Mouse (Mus musculus) NIH3T3 (cell line): ENCODE measurements around the gene Myo1g.

Experiments
- DNase-seq: peaks from one replicate; pipeline ENCODE4 v3.0.0-alpha.2; 2012; ENCODE audit warnings: low read depth

Myo1g gene

DNA sequence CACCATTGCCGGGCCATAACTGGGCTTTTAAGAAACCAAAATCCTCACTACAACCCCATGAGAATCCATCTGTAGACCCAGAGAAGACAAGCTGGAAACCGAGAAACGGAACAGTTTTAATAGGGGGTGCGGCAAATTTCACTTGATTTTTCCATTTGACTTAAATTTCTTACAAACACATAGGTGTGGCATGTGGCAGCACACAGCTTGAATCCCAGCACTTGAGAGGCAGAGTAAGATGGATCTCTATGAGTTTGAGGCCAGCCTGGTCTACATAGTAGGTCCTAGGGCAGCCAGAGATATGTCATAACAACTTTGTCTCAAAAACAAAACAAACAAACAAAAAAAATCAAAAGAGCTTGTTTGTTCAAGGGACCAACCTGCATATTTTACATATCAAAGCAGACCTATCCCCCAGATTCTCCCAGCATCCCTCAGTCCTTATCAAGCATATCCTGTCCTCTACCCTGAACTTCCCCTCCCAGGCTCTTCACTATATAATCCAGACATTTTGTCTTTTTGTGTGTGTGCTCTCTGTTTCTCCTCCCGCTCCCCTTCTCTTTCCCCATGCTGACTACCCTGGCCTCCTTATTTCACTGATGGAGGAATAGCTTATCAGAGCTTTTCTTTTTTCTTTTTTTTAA, 32.6 kb downstream of the Myo1g start:
- no peak for DNase-seq

GRCm38 (mm10) chr11:6487496-6487895, 33.3 kb downstream of the Myo1g start:
- no peak for DNase-seq

DNA sequence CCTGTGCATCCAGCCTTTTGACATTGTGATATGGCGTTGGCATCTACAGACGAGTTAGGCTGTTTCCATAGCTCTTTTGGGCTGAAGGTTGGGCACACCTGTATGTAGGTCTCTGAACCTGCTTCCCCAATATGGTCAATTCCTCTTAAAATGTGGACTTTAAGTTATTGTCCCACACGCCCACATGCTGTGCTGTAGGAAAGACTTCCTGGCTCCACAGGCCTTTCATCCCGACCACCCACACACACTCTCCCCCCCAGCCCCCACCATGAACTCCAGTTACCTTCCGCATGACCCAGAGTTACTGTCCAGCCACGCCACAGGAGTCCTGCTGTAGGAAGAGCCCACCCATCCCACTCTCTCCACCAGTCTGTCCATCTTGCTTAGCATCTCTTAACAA, 33.8 kb downstream of the Myo1g start:
- no peak for DNase-seq

DNA sequence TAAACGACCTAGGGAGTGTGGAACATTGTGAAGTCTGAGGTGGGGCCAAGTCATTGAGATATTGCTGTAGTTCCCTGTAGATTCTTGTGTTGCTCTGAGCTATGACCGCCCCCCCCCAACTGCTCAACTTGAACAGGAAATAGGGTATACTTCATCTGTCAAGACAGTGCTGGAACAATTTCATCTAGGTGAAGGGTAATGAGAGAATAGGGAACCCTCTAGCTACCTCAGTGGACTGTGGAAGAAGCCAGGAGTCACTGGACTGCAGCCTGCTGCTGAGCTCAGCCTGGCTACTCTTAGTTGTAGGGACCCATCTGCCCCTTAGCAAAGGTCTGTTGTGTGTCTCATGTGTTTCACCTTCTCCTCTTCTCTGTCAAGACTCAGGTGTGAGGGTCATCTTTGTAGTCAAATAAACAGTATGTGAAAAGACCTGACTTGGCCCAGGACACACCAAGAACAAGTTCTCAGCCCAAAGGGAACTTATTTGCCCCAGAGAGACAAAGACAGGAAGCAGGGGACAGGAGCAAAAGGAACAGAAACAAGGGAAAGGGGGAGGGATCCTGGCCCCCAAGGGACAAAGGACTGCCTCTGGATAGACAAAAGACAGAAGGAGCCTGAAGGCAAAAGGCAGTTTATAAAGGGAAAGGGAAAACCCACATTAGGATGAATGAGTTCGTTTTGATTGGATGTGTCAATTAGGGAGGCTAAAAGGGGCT, 36.4 kb downstream of the Myo1g start:
- DNase-seq = no peak

DNA sequence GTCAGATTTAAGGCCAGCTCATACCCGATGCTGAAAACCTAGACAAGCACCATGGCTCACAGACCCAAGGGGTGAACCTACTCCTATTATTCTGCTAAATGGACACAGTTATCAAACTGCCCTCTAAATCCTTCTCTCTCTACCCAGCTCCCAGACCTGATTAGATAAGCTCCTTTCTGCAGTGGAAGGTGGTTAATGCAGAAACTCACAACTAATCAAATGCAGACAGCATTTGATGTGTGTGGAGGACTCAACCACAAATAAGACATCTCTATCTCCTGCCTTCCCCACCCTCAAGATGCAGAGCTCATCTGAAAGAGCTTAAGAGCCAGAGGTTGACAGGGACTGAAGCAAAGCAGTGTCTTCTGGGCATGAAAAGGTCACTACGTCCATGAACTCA, 37.7 kb downstream of the Myo1g start:
- no peak for DNase-seq

- DNase-seq = no peak
Measured at GRCm38 (mm10) chr11:6481669-6482185, 39.0 kb downstream of the Myo1g start.

GRCm38 (mm10) chr11:6480681-6481405, 39.9 kb downstream of the Myo1g start:
- no peak for DNase-seq

- DNase-seq = no peak
Measured at GRCm38 (mm10) chr11:6480191-6480590, 40.6 kb downstream of the Myo1g start.

DNA sequence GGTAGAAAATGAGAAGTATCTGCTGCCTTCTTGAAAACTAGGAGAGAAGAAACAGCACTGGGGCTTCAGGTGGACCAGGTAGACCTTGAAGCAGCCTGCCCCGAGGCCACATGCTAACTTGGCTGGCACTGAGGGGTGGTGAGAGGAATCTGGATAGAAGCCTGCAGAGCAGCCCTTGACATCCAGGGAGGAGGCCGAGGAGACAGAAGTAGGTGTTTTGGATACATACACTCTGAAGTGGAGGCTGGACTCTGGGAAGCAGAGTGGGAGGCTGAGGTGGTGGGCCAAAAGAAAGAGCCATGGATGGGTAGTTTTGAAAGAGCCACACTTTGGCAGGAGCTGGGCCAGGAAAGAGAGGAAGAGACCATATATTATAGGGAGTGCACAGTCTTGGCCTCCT, 41.5 kb downstream of the Myo1g start:
- DNase-seq = no peak

DNA sequence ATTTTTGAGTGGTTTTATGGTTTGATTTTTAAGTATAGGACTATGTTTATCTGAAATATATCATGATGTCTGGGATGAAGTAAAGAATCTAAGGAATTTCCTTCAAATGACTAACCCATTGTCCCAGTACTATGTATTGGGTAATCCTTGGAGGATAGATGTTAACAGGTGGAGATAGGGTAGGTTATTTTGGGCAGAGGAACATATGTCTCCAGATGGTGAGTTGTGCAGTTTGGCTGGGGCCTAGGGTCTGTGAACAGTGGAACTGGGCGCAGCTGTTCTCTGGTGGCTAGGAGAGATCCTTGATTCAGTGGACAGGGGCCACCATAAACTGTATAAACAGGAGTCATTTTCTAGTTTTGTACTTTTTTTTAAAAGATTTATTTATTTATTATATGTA, 43.4 kb downstream of the Myo1g start:
- DNase-seq = no peak

- no peak for DNase-seq
Measured at GRCm38 (mm10) chr11:6476876-6477275, 43.9 kb downstream of the Myo1g start.

DNA sequence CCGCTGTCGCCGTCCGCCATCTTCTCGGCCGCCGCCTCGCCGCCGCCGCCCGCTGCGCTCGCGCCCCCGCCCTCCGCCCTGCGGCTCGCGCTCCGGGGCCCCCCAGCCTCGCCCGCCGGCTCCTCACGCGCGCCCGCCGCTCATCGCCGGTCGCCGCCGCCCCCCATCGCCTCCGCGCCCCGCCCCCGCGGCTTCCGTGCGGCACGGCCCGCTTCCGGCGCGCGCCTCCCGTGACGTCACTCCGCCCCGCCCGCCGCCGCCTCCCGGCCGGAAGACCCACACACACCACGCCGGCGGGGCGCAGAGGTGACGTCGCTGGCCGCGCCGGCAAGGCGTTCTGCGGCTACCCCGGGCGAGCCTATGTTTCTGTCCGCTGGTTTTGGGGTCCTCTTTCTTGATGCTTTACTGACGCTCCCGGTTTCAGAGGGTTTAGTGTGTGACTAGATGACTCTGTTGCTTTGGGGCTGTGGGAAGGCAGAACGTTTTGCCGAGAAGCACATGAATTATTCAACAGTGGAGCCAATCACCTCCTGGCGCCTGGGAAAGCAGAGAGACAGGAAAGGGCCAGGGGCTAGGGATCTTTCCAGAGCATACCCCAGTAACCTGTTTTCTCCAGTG, 44.8 kb downstream of the Myo1g start, which contains the start of gene Purb:
Gene Purb (minus strand): TSS at position 51 of the 618 bp plus-strand sequence.
- peak; percentile 94 for DNase-seq

GRCm38 (mm10) chr11:6474874-6475731, 45.7 kb downstream of the Myo1g start:
- DNase-seq = peak; percentile 68

- DNase-seq = no peak
Measured at GRCm38 (mm10) chr11:6474381-6474780, 46.4 kb downstream of the Myo1g start.

DNA sequence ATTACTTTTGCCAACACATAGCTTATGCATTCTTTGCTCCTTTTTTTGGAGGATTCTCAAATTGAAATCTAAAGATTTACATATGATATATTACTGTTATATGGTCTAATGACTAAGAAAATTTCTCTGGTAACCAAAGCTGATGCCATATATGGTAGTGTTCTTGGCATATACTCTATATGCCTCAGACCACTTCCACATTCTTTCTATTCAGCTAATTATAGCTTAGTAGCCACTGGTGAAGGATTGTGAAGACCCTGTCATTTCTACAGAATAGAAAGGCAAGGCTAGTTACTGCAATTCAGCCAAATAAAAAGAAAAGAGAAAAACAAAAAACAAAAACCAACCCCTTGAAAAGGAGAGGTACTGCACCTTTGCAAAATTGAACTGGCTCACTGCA, 48.7 kb downstream of the Myo1g start:
- DNase-seq = peak; percentile 48

- no peak for DNase-seq
Measured at GRCm38 (mm10) chr11:6471493-6471892, 49.3 kb downstream of the Myo1g start.

DNA sequence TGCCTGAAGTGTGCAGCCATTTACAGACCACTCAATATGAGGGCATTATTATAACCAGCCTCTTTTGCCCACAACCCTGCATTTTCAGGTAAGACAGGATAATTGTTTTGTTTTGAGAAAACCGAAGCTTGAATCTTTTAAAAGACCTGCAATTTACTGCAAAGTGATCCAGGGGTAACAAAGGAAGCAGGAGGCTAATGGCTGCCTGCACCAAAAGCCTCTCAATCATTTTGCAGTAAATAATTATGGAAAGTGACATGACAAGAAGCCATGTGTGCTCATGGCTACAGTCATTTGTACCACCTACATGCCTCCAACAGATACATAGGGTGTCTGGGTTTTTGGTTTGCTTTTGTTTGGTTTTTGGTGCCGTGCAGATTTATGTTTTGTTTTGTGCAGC, 49.7 kb downstream of the Myo1g start:
- DNase-seq = no peak

- DNase-seq = peak; percentile 56
Measured at GRCm38 (mm10) chr11:6468541-6468940, 52.2 kb downstream of the Myo1g start.

GRCm38 (mm10) chr11:6465122-6465521, 55.6 kb downstream of the Myo1g start:
- peak; percentile 92 for DNase-seq

- DNase-seq = no peak
Measured at GRCm38 (mm10) chr11:6463159-6463837, 57.5 kb downstream of the Myo1g start.
